Mouse (Mus musculus) limb, embryonic 12.5 days (tissue): Measurements from ENCODE around the gene Hoxc9. TPM values are rescaled to one million over a fixed set of nuclear protein-coding genes. Genes with fewer than 3 reads are reported as not detected.

Source experiments
- ATAC-seq: fragments of 200-750 bp; cut with Nextera tagmentation; 2 replicates; pipeline ENCODE4 v1.8.0; 2017; ENCODE audit warnings: low read depth, moderate TSS enrichment; ENCODE audit not compliant: insufficient number of reproducible peaks, insufficient read depth, low FRiP score, low TSS enrichment
- H3K27ac ChIP-seq: fragments of 300-500 bp; sonication (generic); 2 replicates; pipeline ENCODE4 v1.5.1; 2016; ENCODE audit warnings: mild to moderate bottlenecking, moderate library complexity
- H3K27me3 ChIP-seq: fragments of 300-500 bp; sonication (generic); 2 replicates; pipeline ENCODE4 v1.6.1; 2016; ENCODE audit warnings: mild to moderate bottlenecking, moderate library complexity
- H3K36me3 ChIP-seq: fragments of 300-500 bp; sonication (generic); 2 replicates; pipeline ENCODE4 v1.6.1; 2016; ENCODE audit warnings: mild to moderate bottlenecking, moderate library complexity
- H3K4me1 ChIP-seq: fragments of 300-500 bp; sonication (generic); replicated peaks from 2 replicates; pipeline ENCODE4 v1.6.1; 2016
- H3K4me2 ChIP-seq: fragments of 300-500 bp; sonication (generic); 2 replicates; pipeline ENCODE4 v1.6.1; 2016; ENCODE audit warnings: mild to moderate bottlenecking, moderate library complexity
- H3K4me3 ChIP-seq: fragments of 300-500 bp; sonication (generic); replicated peaks from 2 replicates; pipeline ENCODE4 v1.5.1; 2016; ENCODE audit warnings: mild to moderate bottlenecking
- H3K9ac ChIP-seq: fragments of 300-500 bp; sonication (generic); replicated peaks from 2 replicates; pipeline ENCODE4 v1.6.1; 2016; ENCODE audit warnings: mild to moderate bottlenecking, moderate library complexity
- H3K9me3 ChIP-seq: fragments of 300-500 bp; sonication (generic); 2 replicates; pipeline ENCODE4 v1.6.1; 2016; ENCODE audit warnings: mild to moderate bottlenecking, moderate library complexity
- WGBS: fragments of 180-500 bp; shearing (Covaris S2); methylation state at CpG from one replicate; pipeline ENCODE4 v1.1.7; 2016; 5-methylcytosine and 5-hydroxymethylcytosine counted together
- polyA plus RNA-seq: library from polyadenylated mRNA; unstranded; fragments of >200 nt; fragmentation: Nextera tagmentation; extraction: Ambion mirVana; gene quantifications from 2 replicates; pipeline ENCODE4 v1.2.1, GENCODE M21; 2016

The Hoxc9 gene
- polyA plus RNA-seq, 1 experiment from 2014 or later = 3.6 TPM

GRCm38 (mm10) chr15:102991782-102992181 lies 15.5 kb downstream of the Hoxc9 start:
- Histone ChIP-seq H3K9me3 (no peaks in the 10 kb centered on the region), H3K27ac (no peak overlapping the region), H3K4me1 (peaks cover 22% of the 10 kb centered on the region), H3K9ac (no peak overlapping the region), H3K4me3 (no peak overlapping the region), H3K36me3 (no peaks in the 10 kb centered on the region), H3K27me3 (peaks cover 96% of the 10 kb centered on the region), H3K4me2 (peak overlapping the region; percentile 30; the same call in 1 of the 2 replicates)
- ATAC-seq = no peak
- WGBS = 5% methylated on average over 7 of the region's 7 CpGs

GRCm38 (mm10) chr15:102992206-102992605 lies 16.0 kb downstream of the Hoxc9 start:
- H3K4me1 ChIP-seq = peaks cover 24% of the 10 kb centered on the region
- peak overlapping the region; percentile 30; the same call in 1 of the 2 replicates for H3K4me2 ChIP-seq
- no peak overlapping the region for H3K9ac ChIP-seq
- no peak for ATAC-seq
- peaks cover 95% of the 10 kb centered on the region for H3K27me3 ChIP-seq
- no peaks in the 10 kb centered on the region for H3K9me3 ChIP-seq
- no peaks in the 10 kb centered on the region for H3K36me3 ChIP-seq
- H3K4me3 ChIP-seq = no peak overlapping the region
- 5% methylated on average over 11 of the region's 11 CpGs for WGBS
- H3K27ac ChIP-seq = no peak overlapping the region

GRCm38 (mm10) chr15:102992863-102993262 lies 16.6 kb downstream of the Hoxc9 start:
- Histone ChIP-seq H3K9me3 (no peaks in the 10 kb centered on the region), H3K27me3 (peaks cover 95% of the 10 kb centered on the region), H3K4me2 (no peak overlapping the region), H3K9ac (no peak overlapping the region), H3K36me3 (no peaks in the 10 kb centered on the region), H3K4me3 (no peak overlapping the region), H3K27ac (no peak overlapping the region), H3K4me1 (peaks cover 31% of the 10 kb centered on the region)
- WGBS = 13% methylated on average over 3 of the region's 3 CpGs
- ATAC-seq = no peak

DNA sequence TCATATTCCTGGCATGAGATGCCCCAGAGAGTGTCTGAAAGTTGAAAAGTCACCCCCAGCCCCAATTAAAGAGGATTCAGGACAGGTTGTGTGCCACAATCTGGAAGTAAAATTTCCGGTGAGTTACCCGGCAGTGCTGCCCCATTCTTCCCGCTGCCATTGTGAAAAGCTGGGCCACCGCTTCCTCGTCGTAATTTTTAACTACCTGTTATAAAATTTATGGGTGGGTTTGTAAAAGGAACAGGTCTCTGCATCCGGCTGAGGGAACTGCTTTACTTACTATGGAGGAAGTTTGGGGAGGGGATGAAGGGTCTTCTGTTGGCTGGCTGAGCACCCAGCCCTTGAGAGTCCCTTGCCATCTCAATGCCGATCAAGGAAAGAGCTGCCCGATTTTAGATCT lies 20.3 kb downstream of the Hoxc9 start:
- no peaks in the 10 kb centered on the region for H3K36me3 ChIP-seq
- no peak overlapping the region for H3K4me3 ChIP-seq
- peaks cover 95% of the 10 kb centered on the region for H3K27me3 ChIP-seq
- peaks cover 59% of the 10 kb centered on the region for H3K4me1 ChIP-seq
- no peak overlapping the region for H3K9ac ChIP-seq
- no peak overlapping the region for H3K27ac ChIP-seq
- ATAC-seq = no peak
- peak overlapping the region; percentile 15; the same call in 1 of the 2 replicates for H3K4me2 ChIP-seq
- no peaks in the 10 kb centered on the region for H3K9me3 ChIP-seq
- under 1% methylated on average over 9 of the region's 9 CpGs for WGBS

DNA sequence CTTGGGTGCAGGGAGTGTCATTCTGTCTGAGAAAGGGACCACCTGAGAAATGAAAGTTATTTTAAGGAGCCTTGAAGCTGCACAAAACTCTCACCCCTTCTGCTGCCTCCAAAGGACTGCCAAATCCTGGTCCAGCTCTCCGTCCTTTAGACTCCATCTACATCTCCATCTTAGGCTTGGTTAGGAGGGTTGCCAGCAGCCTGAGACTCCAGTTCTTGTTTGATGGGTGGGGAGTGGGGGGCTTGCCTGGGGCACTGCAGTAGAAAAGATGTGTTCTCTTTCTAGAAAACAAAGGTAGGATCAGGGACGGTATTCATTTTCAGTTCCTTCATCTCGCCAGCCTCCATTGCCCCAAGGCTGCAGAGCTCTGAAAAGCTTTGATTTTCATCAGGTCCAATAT lies 21.2 kb downstream of the Hoxc9 start:
- Histone ChIP-seq H3K27ac (no peak overlapping the region), H3K4me3 (peak overlapping the region; percentile 43), H3K36me3 (no peaks in the 10 kb centered on the region), H3K27me3 (peaks cover 95% of the 10 kb centered on the region), H3K9me3 (no peaks in the 10 kb centered on the region), H3K4me1 (peaks cover 61% of the 10 kb centered on the region), H3K4me2 (peak overlapping the region; percentile 66), H3K9ac (no peak overlapping the region)
- ATAC-seq = no peak
- 5% methylated on average over 3 of the region's 3 CpGs for WGBS

DNA sequence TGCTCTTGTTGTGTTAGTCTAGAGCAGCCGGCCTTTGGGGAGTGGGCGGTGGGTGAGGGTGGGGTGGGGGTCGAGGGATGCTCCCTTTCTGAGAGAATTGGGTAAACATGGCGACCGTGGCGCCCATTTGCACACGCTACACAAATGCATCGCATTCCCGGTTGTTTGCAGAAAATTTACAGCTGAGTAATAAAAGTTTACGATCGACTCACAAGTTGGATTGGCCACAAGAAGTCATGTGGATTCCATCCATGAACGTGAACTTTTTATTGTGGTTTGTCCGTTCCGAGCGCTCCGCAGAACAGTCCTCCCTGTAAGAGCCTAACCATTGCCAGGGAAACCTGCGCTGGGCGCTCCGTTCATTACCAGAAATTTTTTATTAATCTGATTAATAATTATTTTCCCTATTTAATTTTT lies 21.7 kb downstream of the Hoxc9 start, which contains the start of gene Hoxc6:
Hoxc6 (plus strand) TSS at position 319 of the 417 bp plus-strand sequence.
- H3K9me3 ChIP-seq = no peaks in the 10 kb centered on the region
- H3K4me2 ChIP-seq = peak within 1 kb of the TSS; percentile 66
- peak; percentile 57; the same call in 1 of the 2 replicates for ATAC-seq
- H3K27me3 ChIP-seq = peaks cover 95% of the 10 kb centered on the region
- peak within 1 kb of the TSS; percentile 79; the same call in 1 of the 2 replicates for H3K27ac ChIP-seq
- no peaks in the 10 kb centered on the region for H3K36me3 ChIP-seq
- H3K9ac ChIP-seq = peak within 1 kb of the TSS; percentile 47
- under 1% methylated on average over 19 of the region's 19 CpGs for WGBS
- peak within 1 kb of the TSS; percentile 43 for H3K4me3 ChIP-seq
- peaks cover 65% of the 10 kb centered on the region for H3K4me1 ChIP-seq

GRCm38 (mm10) chr15:102998608-102999182 lies 22.5 kb downstream of the Hoxc9 start:
- peak overlapping the region; percentile 79; the same call in 1 of the 2 replicates for H3K27ac ChIP-seq
- peak overlapping the region; percentile 66 for H3K4me2 ChIP-seq
- 0% methylated on average over 19 of the region's 19 CpGs for WGBS
- H3K27me3 ChIP-seq = peaks cover 96% of the 10 kb centered on the region
- peak overlapping the region; percentile 47 for H3K9ac ChIP-seq
- H3K9me3 ChIP-seq = no peaks in the 10 kb centered on the region
- peak overlapping the region; percentile 43 for H3K4me3 ChIP-seq
- no peaks in the 10 kb centered on the region for H3K36me3 ChIP-seq
- H3K4me1 ChIP-seq = peaks cover 68% of the 10 kb centered on the region
- ATAC-seq = peak; percentile 31; the same call in 1 of the 2 replicates

- WGBS = under 1% methylated on average over 32 of the region's 33 CpGs
Observed at GRCm38 (mm10) chr15:102999183-102999831, 23.1 kb downstream of the Hoxc9 start.

GRCm38 (mm10) chr15:102999955-103000354 lies 23.7 kb downstream of the Hoxc9 start:
- Histone ChIP-seq H3K4me1 (peaks cover 68% of the 10 kb centered on the region), H3K9me3 (no peaks in the 10 kb centered on the region), H3K4me2 (peak overlapping the region; percentile 66), H3K27me3 (peaks cover 97% of the 10 kb centered on the region), H3K27ac (peak overlapping the region; percentile 79), H3K4me3 (peak overlapping the region; percentile 43), H3K36me3 (no peaks in the 10 kb centered on the region), H3K9ac (peak overlapping the region; percentile 47; the same call in 1 of the 2 replicates)
- ATAC-seq = peak; percentile 63; the same call in 1 of the 2 replicates
- WGBS = under 1% methylated on average over 11 of the region's 11 CpGs

More at GRCm38 (mm10) chr15:102999183-102999831, 23.1 kb downstream of the Hoxc9 start:
- ATAC-seq = peak; percentile 30; the same call in 1 of the 2 replicates
- Histone ChIP-seq H3K4me2 (peak overlapping the region; percentile 66), H3K4me3 (peak overlapping the region; percentile 43), H3K4me1 (peaks cover 68% of the 10 kb centered on the region), H3K27ac (peak overlapping the region; percentile 79), H3K27me3 (peaks cover 97% of the 10 kb centered on the region), H3K9me3 (no peaks in the 10 kb centered on the region), H3K9ac (peak overlapping the region; percentile 47), H3K36me3 (no peaks in the 10 kb centered on the region)

- Histone ChIP-seq H3K36me3 (no peaks in the 10 kb centered on the region), H3K9ac (peak overlapping the region; percentile 65), H3K27ac (peak overlapping the region; percentile 79), H3K27me3 (peaks cover 95% of the 10 kb centered on the region), H3K9me3 (no peaks in the 10 kb centered on the region), H3K4me1 (peaks cover 72% of the 10 kb centered on the region), H3K4me2 (peak overlapping the region; percentile 66), H3K4me3 (peak overlapping the region; percentile 43)
- WGBS = under 1% methylated on average over 24 of the region's 24 CpGs
- no peak for ATAC-seq
Observed at GRCm38 (mm10) chr15:103000501-103000901, 24.3 kb downstream of the Hoxc9 start.

DNA sequence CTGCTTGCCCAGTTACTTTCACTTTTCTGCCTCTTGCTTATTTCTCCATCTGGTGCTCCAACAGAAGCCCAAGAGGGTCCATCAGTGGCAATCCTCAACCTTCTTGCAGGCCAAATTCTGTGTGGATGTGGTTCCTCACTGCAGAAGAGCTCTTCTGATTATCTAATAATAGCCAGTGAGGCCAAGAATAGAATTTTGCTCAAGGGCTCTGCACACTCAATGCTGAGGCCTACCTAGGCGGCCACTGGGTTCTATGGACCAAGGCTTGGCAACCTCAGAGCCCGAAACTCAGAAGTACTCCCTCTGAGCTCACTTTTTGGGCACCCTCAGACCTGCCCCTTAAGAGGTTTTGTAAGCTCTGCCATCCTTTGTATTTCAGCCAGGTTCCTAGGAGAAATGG lies 25.1 kb downstream of the Hoxc9 start:
- peaks cover 76% of the 10 kb centered on the region for H3K4me1 ChIP-seq
- peak overlapping the region; percentile 66 for H3K4me2 ChIP-seq
- H3K36me3 ChIP-seq = no peaks in the 10 kb centered on the region
- H3K27me3 ChIP-seq = peaks cover 95% of the 10 kb centered on the region
- WGBS = 42% methylated on average over 2 of the region's 2 CpGs
- no peaks in the 10 kb centered on the region for H3K9me3 ChIP-seq
- no peak for ATAC-seq
- peak overlapping the region; percentile 43 for H3K4me3 ChIP-seq
- H3K27ac ChIP-seq = no peak overlapping the region
- H3K9ac ChIP-seq = no peak overlapping the region
